Mouse (Mus musculus): ENCODE measurements around the gene Cox4i1.

DNA sequence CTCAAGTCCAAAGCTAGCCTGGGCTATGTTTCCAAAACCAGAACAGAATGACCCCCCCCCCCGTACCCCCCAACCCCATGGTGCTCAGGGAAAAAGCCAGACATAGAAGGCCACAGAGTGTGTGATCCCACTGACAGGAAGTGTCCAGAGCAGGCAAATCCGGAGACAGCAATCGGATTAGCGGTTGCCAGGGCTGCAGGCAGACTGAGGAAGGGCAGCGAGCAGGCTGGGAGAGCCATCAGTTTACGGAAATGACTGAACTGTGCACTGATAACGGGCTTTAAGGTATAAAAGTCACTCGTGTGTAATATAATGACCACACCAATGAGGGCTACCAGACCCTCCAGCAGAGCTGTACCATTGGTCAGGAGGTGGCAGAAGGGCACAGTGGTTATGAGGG is 26.8 kb upstream of the Cox4i1 start:
- no peak for TF ChIP-seq CTCF (IDR thresholded peaks at IDR 0.05; ENCODE audit: borderline replicate concordance, extremely low read depth, insufficient read depth, insufficient read length)
- TF ChIP-seq POLR2A (IDR thresholded peaks at IDR 0.05; ENCODE audit: borderline replicate concordance, extremely low read depth, insufficient read depth, insufficient read length, poor library complexity, severe bottlenecking), result no peak

Measured in brain, embryonic 14.5 days (tissue).